Mouse (Mus musculus): ENCODE measurements around the gene Htt.
A peak's percentile ranks its signal among the peaks of the same experiment; 100 is the strongest.

Gene Htt

DNA sequence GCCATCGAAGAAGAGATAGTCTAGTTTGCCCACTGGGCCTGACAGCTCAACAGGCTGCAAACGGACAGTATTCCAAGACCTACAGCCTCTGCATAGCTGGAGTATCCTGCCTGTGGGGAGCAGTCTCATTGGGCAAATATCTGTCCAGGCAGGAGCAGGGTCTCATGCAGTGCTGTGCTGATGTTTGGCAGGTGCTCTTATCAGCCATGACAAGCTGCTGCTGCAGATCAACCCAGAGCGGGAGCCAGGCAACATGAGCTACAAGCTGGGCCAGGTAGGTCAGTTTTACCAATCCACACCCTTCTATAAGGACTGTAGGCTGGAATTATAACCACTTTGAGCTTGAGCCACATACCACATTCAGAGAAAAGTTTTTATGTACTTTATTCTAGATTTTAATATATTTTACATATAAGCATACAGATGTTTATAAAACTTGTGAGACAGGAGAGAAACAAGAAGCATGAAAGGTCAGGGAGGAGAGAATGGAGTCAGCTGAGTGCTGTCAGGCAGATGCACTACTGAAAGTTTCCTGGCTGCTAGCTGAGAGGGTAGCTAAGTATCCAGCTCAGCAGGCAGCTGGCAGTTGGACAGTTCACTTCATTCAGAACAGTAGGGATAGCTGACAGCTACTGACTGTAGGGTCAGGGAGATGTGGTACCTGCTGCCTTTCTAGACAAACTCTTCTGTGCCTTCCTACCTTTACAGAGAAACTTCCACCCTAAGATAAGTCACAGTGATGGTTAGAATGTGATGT is 135.3 kb downstream of the Htt start:
- DNase-seq = no peak

DNA sequence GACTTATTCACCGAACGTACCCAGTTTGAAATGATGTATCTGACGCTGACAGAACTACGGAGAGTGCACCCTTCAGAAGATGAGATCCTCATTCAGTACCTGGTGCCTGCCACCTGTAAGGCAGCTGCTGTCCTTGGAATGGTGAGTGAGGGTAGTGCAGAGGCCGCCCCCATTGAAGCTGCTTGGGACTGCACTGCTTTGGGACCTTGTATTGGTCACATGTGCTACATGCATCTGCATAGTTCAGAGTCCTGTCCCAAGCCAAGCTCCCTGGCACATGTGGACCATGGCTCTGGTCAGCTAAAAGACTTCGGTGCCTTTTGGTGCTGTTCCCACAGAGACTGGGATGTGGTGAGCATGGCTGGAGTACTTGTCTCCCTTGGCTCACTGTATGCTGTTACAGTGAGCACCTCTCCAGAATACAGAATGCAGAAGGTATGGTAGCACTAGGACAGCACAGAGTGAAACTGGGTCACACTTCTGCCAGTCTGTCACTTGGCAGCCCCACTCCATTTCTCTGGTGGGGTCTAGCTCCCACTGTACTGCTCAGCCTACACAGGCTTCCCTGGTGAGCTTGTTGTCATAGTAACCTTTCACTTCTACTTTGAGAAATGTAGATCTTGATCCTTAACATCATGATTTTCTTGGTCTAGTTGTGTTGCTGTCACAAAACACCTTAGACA is 138.4 kb downstream of the Htt start:
- DNase-seq = no peak

DNA sequence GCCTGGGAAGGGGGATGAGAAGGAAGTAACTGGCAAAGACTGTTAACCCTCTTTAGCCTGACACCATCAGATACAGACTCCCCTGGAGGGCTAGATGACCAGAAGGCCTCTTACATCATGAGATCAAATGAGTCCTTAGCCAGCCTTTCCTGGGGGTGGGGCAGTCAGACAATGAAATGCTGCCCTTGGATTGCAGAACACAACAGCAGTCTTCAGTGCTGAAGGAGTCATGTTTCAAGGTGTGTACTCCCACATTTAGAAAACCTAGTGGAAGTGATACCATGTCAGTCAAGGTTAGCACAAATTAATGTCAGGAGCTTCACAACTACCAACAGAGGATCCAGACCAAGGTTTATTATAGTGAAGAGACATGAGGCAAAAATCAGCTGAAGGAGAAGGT is 140.8 kb downstream of the Htt start:
- no peak for DNase-seq

- no peak for DNase-seq
Observed at GRCm38 (mm10) chr5:34902811-34903385, 141.4 kb downstream of the Htt start.

DNA sequence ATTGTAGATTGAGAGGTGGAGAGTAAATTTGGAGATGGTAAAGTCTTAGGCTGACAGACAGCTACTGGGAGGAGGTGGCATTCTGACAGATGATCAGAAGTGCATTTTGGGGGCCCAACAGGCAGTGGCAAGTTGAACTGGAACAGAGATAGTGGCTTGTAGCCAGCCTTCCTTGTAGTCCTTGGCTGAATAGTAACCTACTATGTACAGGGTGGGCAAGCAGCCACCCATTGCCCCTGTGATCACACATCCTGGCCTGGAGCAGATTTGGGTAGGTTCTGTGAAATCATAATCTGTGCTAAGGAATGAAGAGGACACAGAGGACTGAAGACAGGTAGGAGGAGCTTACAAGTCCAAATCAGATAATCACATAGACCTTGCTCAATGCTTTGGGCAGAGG is 142.9 kb downstream of the Htt start:
- DNase-seq = no peak

GRCm38 (mm10) chr5:34907230-34907629 is 145.7 kb downstream of the Htt start:
- DNase-seq = no peak

DNA sequence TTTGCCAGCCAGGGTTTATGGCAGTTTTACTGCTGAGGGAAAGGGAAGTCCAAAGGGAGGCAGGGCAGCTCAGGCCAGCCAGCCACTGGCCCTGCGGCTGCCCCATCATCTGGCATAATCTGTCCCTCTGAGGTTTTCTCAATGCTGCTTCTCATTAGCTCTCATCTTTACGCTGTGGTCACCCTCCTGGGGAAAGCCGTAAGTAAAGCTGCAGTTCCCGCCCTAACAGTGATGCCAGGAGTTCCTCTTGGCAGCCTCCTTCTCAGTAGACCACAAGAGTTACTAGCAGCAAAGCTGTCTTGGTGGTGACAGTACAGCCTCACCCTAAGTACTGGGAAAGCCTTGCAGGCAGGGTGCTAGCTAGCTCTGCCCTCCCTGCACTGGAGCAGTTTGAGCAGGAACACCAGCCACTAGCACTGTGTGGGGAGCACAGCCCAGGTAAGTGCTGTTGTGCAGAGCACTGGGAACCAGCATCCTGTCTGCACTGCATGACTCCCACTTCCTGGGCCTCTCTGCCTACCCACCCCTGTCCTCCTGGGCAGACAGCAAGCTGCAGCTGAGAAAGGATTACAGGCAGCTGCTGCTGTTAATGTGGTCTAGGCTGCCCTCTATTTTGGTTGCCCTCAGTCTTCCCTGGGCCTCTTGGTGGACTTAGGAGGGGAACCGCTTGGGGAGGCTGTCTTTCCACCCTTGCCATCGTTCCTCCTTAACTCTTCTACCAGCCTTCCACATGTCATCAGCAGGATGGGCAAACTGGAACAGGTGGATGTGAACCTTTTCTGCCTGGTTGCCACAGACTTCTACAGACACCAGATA is 146.6 kb downstream of the Htt start, which contains the start of gene Msantd1:
TSS of gene Msantd1 (plus strand) at position 103 of the 816 bp plus-strand sequence.
- peak; percentile 51 to 54 for DNase-seq

GRCm38 (mm10) chr5:34908726-34909633 is 147.4 kb downstream of the Htt start:
- DNase-seq = peak; percentile 45 to 65

- no peak for DNase-seq
Observed at GRCm38 (mm10) chr5:34909634-34910503, 148.3 kb downstream of the Htt start.

DNA sequence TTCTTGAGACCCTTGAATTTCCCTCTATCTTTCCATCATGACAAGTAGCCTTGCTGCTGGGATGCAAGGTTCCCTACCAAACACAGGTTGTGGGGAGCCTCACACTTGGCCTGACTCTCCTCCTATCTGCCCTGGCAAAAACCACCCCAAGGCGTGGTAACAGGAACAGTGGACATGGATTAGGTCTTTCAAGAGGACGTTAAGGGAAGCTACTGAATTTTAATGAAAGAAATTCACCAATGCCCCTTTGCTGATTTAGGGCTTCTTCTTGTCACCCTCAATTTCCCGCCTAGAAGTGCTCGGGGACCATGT is 148.9 kb downstream of the Htt start:
- DNase-seq = no peak

GRCm38 (mm10) chr5:34915801-34916200 is 154.3 kb downstream of the Htt start:
- DNase-seq = peak; percentile 25 to 27

DNA sequence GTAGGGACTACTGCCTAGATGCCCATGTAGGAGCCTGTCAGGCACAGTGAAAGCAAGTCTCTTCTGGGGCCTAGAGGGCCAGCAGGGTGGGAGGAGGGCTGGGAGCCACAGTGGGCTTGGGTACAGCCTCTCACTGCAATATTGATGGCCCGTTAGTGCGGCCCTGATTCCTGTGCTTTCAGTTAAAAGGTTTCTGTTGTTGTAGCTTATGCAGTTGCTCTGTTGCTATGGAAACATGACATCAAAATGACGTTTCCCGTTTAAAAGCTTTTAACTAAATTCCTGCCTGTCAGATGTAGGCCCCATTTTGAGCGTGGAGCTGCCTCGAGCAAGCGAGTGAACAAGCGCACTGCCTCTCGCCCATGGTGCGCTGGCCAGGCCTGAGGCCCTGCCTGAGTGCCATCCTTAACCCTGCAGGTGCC is 155.7 kb downstream of the Htt start:
- DNase-seq = no peak

DNA sequence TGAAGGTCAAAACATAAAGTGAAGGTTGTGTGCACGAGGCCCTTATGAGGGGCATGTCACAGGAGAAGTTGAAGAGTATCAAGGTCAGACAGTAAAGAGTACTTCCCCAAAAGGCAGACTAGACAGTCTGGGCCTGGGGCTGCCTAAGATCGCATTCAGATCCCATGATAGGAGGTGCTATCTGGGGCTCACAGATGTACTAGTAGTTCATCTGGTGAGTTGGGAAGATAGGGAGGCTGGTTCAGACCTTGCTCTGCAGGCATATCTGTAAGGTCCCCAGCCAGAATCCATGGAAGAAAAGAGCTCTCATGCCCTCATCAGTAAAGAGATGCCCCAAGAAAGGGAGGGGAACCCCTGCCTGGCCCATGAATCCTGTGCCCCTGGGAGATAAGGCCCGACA is 157.2 kb downstream of the Htt start:
- DNase-seq = no peak

DNA sequence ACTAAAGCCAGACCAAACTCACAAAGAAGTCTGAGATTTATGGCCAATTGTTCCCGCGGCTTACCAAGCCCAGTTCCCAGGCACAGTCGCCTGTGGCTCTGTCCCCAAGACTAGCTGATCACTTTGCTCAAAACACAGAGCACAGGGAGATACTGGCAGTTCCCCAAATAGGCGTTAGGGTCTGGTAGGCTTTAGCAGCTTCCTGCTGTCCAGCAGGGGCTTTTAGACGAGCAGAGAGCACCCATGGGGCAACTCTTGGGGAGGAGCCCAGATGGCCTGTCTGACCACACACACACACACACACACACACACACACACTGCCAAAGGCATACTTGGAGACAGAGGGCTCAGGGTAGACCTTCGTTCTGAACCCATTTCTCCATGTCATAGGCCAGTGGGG is 161.0 kb downstream of the Htt start:
- DNase-seq = no peak

- DNase-seq = no peak
Observed at GRCm38 (mm10) chr5:34923920-34924319, 162.4 kb downstream of the Htt start.

GRCm38 (mm10) chr5:34924519-34924918 is 163.0 kb downstream of the Htt start:
- DNase-seq = no peak

DNA sequence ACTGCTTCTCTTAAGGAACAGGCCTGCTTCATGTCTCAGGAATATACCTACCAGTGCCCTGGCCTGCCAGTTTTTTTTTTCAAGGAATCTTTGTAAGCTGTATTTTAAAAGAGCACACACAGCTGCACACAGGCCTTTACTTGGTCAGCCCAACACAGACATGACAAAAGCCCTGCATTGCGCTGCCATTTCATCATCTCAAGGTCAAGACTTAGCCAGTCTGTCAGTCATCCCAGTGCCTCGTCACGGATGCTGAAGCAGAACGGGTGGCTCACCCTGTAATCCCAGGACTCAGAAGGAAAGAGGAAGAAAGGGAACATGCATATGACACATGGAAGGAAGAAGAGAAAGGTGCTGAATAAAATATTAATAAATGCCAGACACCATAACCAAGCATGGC is 166.1 kb downstream of the Htt start:
- DNase-seq = no peak

GRCm38 (mm10) chr5:34930151-34930975 is 168.8 kb downstream of the Htt start:
- DNase-seq = no peak

DNA sequence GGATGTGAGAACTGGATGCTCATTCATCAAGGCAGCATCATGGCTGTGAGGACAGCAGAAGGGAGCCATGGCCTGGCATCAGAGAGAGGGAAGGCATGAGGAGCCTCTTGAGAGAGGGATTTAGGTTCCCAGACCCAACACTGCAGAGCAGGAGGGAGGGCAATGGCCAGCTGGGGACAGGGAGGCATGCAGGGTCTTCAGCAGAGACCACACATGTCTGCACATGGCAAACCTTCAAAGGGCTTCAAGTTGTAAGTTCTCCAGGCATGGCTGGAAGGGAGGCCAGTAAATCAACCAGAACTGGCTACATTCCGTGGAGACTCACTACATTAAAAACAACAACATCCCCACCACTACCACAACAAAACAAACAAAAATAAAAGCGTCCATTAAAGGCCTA is 169.6 kb downstream of the Htt start:
- no peak for DNase-seq

Measured in thymus, adult 18-20 months (tissue).